Mouse (Mus musculus) neural tube, embryonic 13.5 days (tissue): Measurements from ENCODE around the gene Trim61. TPM values are rescaled to one million over a fixed set of nuclear protein-coding genes. Genes with fewer than 3 reads are reported as not detected.

Experiments used
- polyA plus RNA-seq: library from polyadenylated mRNA; unstranded; fragments of >200 nt; fragmentation: Nextera tagmentation; extraction: Ambion mirVana; gene quantifications from 2 replicates; pipeline ENCODE4 v1.2.1, GENCODE M21; 2015

Gene Trim61
- polyA plus RNA-seq, 1 experiment from 2014 or later = not detected

Other genes starting within 250 kb of the Trim61 start
- 32.3 and 32.8 TPM in 2 replicates for gene Klhl2, start 168.5 kb downstream of the Trim61 start, polyA plus RNA-seq
- 28.8 and 29.0 TPM in 2 replicates for gene Tmem192, start 71.3 kb downstream of the Trim61 start, polyA plus RNA-seq
- 0.11 TPM in 1 of 2 replicates, not detected in the other for gene Trim75, start 30.7 kb downstream of the Trim61 start, polyA plus RNA-seq
- gene Trim60, start 61 bp upstream of the Trim61 start, polyA plus RNA-seq = not detected in 2 replicates
- 5.7 and 5.8 TPM in 2 replicates for gene Apela, start 18.8 kb upstream of the Trim61 start, polyA plus RNA-seq
- not detected in 2 replicates for gene Gm10663, start 56.5 kb upstream of the Trim61 start, polyA plus RNA-seq
- not detected in 2 replicates for gene BC030870, start 111.0 kb upstream of the Trim61 start, polyA plus RNA-seq